Mouse (Mus musculus) stomach, postnatal 0 days (tissue): ENCODE measurements at regions not wholly inside any gene's neighbourhood (a gene's known extent, or its start where the extent isn't known, plus 50 kb on each side); places are given as distances from the start of the nearest gene placed in this dataset.

Experiments used
- ATAC-seq: fragments of 200-750 bp; cut with Nextera tagmentation; 2 replicates; pipeline ENCODE4 v1.8.0; 2017; ENCODE audit not compliant: low FRiP score, low TSS enrichment
- DNase-seq: peaks from one replicate; pipeline ENCODE4 v3.0.0-alpha.2; 2016; ENCODE audit warnings: low spot score
- H3K27ac ChIP-seq: fragments of 300-500 bp; sonication (generic); replicated peaks from 2 replicates; pipeline ENCODE4 v1.5.1; 2014; ENCODE audit warnings: mild to moderate bottlenecking, control low read depth
- H3K27me3 ChIP-seq: fragments of 300-500 bp; sonication (generic); 2 replicates; pipeline ENCODE4 v1.6.1; 2014; ENCODE audit warnings: low read length; ENCODE audit not compliant: control insufficient read depth, insufficient read depth
- H3K36me3 ChIP-seq: fragments of 300-500 bp; sonication (generic); 2 replicates; pipeline ENCODE4 v1.6.1; 2014; ENCODE audit warnings: low read length, mixed read lengths; ENCODE audit not compliant: control insufficient read depth, insufficient read depth
- H3K4me1 ChIP-seq: fragments of 300-500 bp; sonication (generic); replicated peaks from 2 replicates; pipeline ENCODE4 v1.6.1; 2014; ENCODE audit warnings: antibody characterized with exemption; ENCODE audit not compliant: control insufficient read depth, insufficient read depth
- H3K4me2 ChIP-seq: fragments of 300-500 bp; sonication (generic); replicated peaks from 2 replicates; pipeline ENCODE4 v1.6.1; 2014; ENCODE audit warnings: low read depth, mild to moderate bottlenecking, control low read depth, moderate library complexity
- H3K4me3 ChIP-seq: fragments of 300-500 bp; sonication (generic); 2 replicates; pipeline ENCODE4 v1.5.1; 2014; ENCODE audit warnings: low read depth, low read length, control low read depth
- H3K9ac ChIP-seq: fragments of 300-500 bp; sonication (generic); 2 replicates; pipeline ENCODE4 v1.6.1; 2014; ENCODE audit warnings: mild to moderate bottlenecking, low read length, control low read depth, mixed read lengths
- H3K9me3 ChIP-seq: fragments of 300-500 bp; sonication (generic); 2 replicates; pipeline ENCODE4 v1.6.1; 2016; ENCODE audit warnings: low read length; ENCODE audit not compliant: control insufficient read depth
- CTCF ChIP-seq: IDR thresholded peaks from 2 replicates; pipeline ENCODE4 v1.5.1; 2016; ENCODE audit warnings: antibody characterized with exemption, low read depth, mild to moderate bottlenecking, moderate library complexity
- EP300 ChIP-seq: optimal IDR thresholded peaks from 2 replicates; pipeline ENCODE3; 2016; ENCODE audit warnings: antibody characterized with exemption
- WGBS: fragments of 180-500 bp; shearing (Covaris S2); extraction: QIAGEN DNeasy Blood & Tissue Kit; methylation state at CpG from one replicate; pipeline ENCODE4 v1.1.7; 2014; 5-methylcytosine and 5-hydroxymethylcytosine counted together

DNA sequence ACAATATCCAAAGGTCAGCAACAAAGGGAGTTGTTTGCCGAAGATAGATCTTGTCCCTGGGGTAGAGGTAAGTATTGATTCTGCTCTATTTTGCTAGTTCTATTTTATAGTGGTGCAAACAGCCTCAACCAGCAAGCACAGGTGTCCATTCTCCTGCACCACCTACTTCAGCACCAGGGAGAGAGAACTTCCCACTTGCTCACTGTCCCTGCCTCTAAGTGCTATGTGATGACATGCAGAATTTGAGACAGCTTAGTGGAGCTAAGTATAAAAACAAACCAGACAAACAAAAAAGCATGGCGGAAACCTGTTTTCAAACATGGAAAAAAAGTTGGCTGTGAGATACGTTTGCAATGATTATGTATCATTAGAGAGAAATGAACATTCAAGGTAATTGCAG, 196.3 kb upstream of the Adam34 start:
- Histone ChIP-seq H3K9ac (no peak overlapping the region), H3K27me3 (no peaks in the 10 kb centered on the region), H3K4me3 (no peak overlapping the region), H3K4me1 (no peaks in the 10 kb centered on the region), H3K9me3 (no peaks in the 10 kb centered on the region), H3K36me3 (no peaks in the 10 kb centered on the region), H3K4me2 (no peak overlapping the region), H3K27ac (no peak overlapping the region)
- WGBS: 46% methylated on average over 3 of the region's 3 CpGs
- ATAC-seq (no peak), DNase-seq (no peak)
- TF ChIP-seq CTCF (no peak), EP300 (no peak)

DNA sequence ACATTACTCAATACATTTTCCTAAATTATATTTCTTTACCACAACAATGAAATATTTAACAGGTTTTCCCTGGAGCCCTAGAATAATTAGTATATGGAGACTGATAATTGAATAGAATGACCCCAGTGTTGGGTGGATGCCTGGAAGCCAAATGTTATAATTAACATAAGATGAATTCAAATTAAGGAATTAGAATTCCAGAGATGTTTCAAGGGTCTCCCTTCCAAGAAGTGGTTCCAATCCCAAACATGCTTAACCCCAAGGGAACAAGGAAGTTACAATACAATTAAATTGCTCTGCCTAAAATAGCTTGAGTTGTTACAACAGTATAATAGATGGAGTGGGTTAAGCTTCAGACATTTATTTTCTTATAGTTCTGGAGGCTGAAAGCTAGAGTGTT, 185.3 kb upstream of the Adam34 start:
- Histone ChIP-seq H3K4me3 (no peak overlapping the region), H3K27ac (no peak overlapping the region), H3K27me3 (no peaks in the 10 kb centered on the region), H3K9me3 (no peaks in the 10 kb centered on the region), H3K4me2 (no peak overlapping the region), H3K4me1 (no peaks in the 10 kb centered on the region), H3K9ac (no peak overlapping the region), H3K36me3 (no peaks in the 10 kb centered on the region)
- ATAC-seq (no peak), DNase-seq (no peak)
- TF ChIP-seq CTCF (no peak), EP300 (no peak)

DNA sequence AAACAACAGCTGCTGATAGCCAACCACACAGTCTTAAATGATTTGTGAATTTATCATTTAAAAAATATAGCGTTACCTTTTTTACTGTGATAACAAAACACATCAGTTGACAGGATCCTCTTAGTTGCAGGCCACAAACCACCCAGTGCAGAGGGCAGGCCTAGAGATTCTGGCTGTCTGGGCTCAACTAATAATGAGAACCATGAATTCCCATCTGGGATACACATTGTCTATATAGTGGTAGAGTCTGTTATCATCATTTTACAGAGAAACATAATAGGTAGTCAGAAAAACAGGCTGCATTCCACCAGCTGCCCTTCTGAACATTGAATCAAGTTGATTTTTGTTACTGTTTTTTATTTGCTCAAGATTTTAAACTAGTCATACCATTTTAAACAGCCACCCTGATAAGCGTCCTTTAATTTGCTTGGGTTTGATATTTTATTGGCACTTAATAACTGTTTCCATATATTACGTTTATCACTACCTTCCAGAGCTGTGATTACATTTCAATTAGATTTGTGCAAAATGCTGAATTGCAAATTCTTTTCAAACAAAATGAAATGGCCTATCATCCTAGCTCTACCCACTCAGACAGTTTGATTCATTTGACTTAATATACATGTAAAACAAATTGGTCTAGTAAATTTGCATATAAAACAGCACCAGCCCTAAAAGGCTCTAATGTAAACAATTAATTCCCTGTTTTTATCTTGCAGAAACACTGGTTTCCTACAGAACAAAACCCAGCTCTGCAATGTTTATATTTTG, 144.2 kb upstream of the Adam34 start:
- H3K4me2 ChIP-seq: no peak overlapping the region
- TF ChIP-seq CTCF: no peak
- no peak for TF ChIP-seq EP300
- no peak overlapping the region for H3K27ac ChIP-seq
- H3K9ac ChIP-seq: no peak overlapping the region
- ATAC-seq: no peak
- no peaks in the 10 kb centered on the region for H3K36me3 ChIP-seq
- no peak overlapping the region for H3K4me3 ChIP-seq
- no peaks in the 10 kb centered on the region for H3K4me1 ChIP-seq
- no peak for DNase-seq
- WGBS: 79% methylated on average over 3 of the region's 3 CpGs
- no peaks in the 10 kb centered on the region for H3K27me3 ChIP-seq
- H3K9me3 ChIP-seq: no peaks in the 10 kb centered on the region
